Mouse (Mus musculus) embryonic stem cell, embryonic (primary cell): ENCODE results near the gene Shld2.

Experiments used
- CTCF ChIA-PET, 4 experiments: fragments of 300-600 bp in 2 of 4; fragments of 350-600 bp in 2 of 4; sonication (Branson Sonifier 250); formaldehyde crosslinking; loops; one replicate each; lab custom pipeline; 2022; ENCODE audit warnings: inconsistent platforms in 2 of 4; lab: Charles Lee
- POLR2A ChIA-PET, 4 experiments: fragments of 300-600 bp in 2 of 4; fragments of 350-600 bp in 2 of 4; sonication (Branson Sonifier 250); formaldehyde crosslinking; loops; one replicate each; lab custom pipeline; 2022; ENCODE audit warnings: antibody characterized with exemption in 4 of 4, inconsistent platforms in 1 of 4; lab: Charles Lee

Gene Shld2

DNA sequence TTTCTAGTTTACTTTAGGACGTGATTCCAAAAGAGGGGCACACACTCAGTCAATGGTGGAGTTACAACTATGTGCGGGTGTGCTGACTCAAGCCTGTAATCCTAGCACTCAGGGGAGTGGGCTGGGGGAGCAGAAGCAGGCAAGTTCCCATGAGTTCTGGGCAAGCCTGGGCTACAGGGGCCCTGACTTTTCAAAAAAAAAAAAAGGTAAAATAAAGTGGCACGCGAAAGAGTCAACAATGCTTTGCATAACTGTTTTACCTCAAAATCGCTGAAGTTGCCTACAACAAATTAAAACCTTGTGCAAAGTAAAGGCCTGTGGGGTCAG is 423 bp downstream of the Shld2 start:
- ChIA-PET POLR2A (interaction anchor here in 2 of 4 experiments (1.0 to 1.8 kb wide), 6 partner anchors 10 to 53 kb away, joined by 3 to 9 read pairs (median 4); no protein-coding TSS in a partner anchor), CTCF (no interaction called here)

- ChIA-PET POLR2A (interaction anchor here in 2 of 4 experiments (0.6 to 1.8 kb wide), 10 partner anchors 9 to 63 kb away, joined by 3 to 9 read pairs (median 4); no protein-coding TSS in a partner anchor), CTCF (no interaction called here)
These were observed 1.0 kb downstream of the Shld2 start for GRCm38 (mm10) chr14:34309266-34309665.

DNA sequence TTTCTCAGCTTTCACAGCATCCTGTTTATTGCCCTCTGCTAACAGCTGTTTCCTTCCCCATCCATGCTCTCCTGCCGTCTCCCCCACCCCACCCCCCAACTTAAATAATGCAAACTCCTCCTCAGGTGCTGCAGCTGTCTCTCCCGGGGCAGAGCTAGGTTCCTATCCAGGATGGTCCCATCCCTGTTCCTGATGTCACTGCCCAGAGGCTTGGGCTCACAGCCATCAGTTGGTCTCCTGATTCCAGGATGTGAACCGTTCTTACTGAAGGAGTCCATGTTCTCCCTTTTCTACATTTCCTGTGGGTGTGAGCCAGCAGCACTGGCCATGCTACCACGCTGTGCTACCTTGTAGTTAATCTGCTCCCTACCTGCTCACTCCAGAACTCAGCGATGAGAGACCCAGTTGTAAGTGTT is 7.0 kb downstream of the Shld2 start:
- CTCF ChIA-PET = interaction anchor here in 2 of 4 experiments (0.6 to 0.8 kb wide), 3 partner anchors 10 to 466 kb away, joined by 3 to 4 read pairs (median 3); no protein-coding TSS in a partner anchor
- POLR2A ChIA-PET = interaction anchor here in 3 of 4 experiments (1.1 to 1.4 kb wide), 6 partner anchors 9 to 59 kb away, joined by 3 to 9 read pairs (median 4); no protein-coding TSS in a partner anchor

- CTCF ChIA-PET = interaction anchor here in 1 of 4 experiments (0.8 kb wide), 1 partner anchor 9 kb away, joined by 3 read pairs; no protein-coding TSS in a partner anchor
- POLR2A ChIA-PET = interaction anchor here in 3 of 4 experiments (1.1 to 1.3 kb wide), 5 partner anchors 9 to 60 kb away, joined by 3 to 9 read pairs (median 3); no protein-coding TSS in a partner anchor
These were observed 7.5 kb downstream of the Shld2 start for GRCm38 (mm10) chr14:34302681-34303242.

GRCm38 (mm10) chr14:34298871-34299700 is 11.2 kb downstream of the Shld2 start:
- ChIA-PET CTCF (no interaction called here), POLR2A (interaction anchor here in 3 of 4 experiments (0.6 to 1.9 kb wide), 9 partner anchors 10 to 320 kb away, joined by 3 to 9 read pairs (median 4); no protein-coding TSS in a partner anchor)

GRCm38 (mm10) chr14:34297634-34298033 is 12.7 kb downstream of the Shld2 start:
- ChIA-PET CTCF (interaction anchor here in 2 of 4 experiments (0.6 kb wide), 2 partner anchors 79 to 160 kb away, joined by 4 to 12 read pairs; no protein-coding TSS in a partner anchor), POLR2A (interaction anchor here (0.5 to 2.6 kb wide), 35 partner anchors 9 to 476 kb away, joined by 3 to 10 read pairs (median 4); partner anchors contain the start of genes Glud1 (in 1 of the 4) and Shld2 (in 1 of the 4))

DNA sequence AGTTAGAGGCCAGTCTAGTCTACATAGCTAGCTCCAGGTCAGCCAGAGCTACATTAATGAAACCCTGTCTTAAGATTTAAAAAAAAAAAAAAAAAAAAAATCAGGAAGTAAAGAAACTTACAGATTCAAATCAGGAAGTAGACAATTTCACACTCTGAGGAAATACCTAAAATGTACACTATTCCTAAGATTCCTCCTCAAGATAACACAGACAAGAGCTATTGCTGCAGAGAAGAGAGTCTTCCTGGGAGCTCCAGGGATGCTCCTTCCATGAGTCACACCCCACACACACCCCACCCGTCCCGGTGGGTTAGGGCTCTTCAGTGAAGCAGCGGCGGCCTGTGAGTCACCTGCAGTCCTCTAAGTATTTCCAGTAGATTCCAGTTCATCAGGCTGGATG is 13.3 kb downstream of the Shld2 start:
- ChIA-PET CTCF (interaction anchor here in 3 of 4 experiments (0.6 to 0.8 kb wide), 5 partner anchors 62 to 160 kb away, joined by 3 to 12 read pairs (median 4); partner anchors contain the start of gene Mmrn2 (in 1 of the 3)), POLR2A (interaction anchor here (0.5 to 2.6 kb wide), 39 partner anchors 10 to 477 kb away, joined by 3 to 10 read pairs (median 4); partner anchors contain the start of genes Glud1 (in 1 of the 4) and Shld2 (in 1 of the 4))

DNA sequence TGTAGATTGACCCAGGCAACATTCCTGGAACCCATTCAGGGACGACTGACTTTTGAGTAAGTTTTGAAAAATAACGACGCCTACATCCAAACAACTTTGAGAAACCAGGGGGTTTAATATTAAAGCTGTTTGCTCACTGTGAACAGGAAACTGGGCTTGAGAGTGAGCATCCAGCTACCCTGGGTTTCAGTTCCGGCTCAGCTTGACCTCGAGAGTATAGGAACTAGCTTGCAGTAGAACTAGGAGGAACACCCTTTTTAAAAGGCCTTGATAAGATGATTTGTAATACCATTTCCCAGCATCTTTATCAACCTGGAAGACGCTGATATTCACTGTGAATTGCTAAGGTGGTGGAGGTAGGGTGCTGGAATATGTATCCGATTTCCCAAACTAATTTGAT is 13.9 kb downstream of the Shld2 start:
- POLR2A ChIA-PET = interaction anchor here in 3 of 4 experiments (0.6 to 2.6 kb wide), 17 partner anchors 9 to 102 kb away, joined by 3 to 10 read pairs (median 4); partner anchors contain the start of genes Glud1 (in 1 of the 3) and Shld2 (in 1 of the 3)

DNA sequence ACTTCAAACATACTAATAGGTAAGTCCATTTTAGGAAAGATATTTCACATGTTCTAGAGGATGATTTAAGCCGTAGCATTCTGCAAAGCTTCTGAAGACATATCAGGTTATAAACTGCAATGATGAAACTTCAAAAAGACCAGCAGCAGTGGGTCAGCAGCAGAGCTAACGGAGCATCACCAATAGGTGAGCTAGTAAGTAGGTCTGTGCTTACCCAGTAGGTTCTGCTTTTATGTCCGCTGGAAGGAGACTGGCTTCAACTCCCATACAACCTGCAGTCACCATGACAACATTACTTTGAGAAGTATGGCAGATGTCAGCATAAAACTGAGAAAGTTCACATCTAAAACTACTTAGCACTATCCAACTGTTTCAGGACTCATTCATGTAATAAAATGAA is 16.7 kb downstream of the Shld2 start:
- ChIA-PET POLR2A (interaction anchor here in 1 of 4 experiments (1.0 to 2.5 kb wide), 3 partner anchors 10 to 66 kb away, joined by 3 to 9 read pairs (median 4); no protein-coding TSS in a partner anchor), CTCF (interaction anchor here in 1 of 4 experiments (0.5 kb wide), 1 partner anchor 10 kb away, joined by 3 read pairs; no protein-coding TSS in a partner anchor)

More for the DNA sequence above, 13.9 kb downstream of the Shld2 start:
- CTCF ChIA-PET = interaction anchor here in 2 of 4 experiments (0.6 to 0.8 kb wide), 2 partner anchors 62 to 79 kb away, joined by 4 to 7 read pairs; partner anchors contain the start of gene Mmrn2 (in 1 of the 2)

- ChIA-PET POLR2A (no interaction called here), CTCF (no interaction called here)
These were observed 20.1 kb downstream of the Shld2 start for GRCm38 (mm10) chr14:34290229-34290628.

GRCm38 (mm10) chr14:34289259-34290015 is 20.9 kb downstream of the Shld2 start:
- POLR2A ChIA-PET = interaction anchor here in 1 of 4 experiments (0.7 kb wide), 1 partner anchor 705 kb away, joined by 5 read pairs; no protein-coding TSS in a partner anchor
- CTCF ChIA-PET = no interaction called here

DNA sequence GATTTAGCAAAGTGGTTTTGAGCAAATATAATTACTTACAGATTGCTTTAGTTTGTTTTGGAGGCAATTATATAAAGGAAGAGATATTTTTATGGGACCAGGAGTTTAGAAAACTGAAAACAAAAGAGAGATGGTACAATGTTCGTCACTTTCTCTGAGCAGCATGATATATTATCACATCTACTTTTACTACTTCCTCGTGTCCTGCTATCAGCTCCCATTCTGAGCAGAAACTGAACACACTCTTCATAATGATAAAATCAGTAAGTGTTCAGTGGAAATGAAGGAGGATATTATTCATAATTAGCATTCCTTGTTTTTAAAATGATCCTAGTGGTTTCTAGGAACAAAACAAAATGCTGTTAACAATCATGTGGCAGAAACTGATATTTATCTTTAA is 21.9 kb downstream of the Shld2 start:
- CTCF ChIA-PET = no interaction called here
- POLR2A ChIA-PET = interaction anchor here in 1 of 4 experiments (0.9 kb wide), 1 partner anchor 75 kb away, joined by 3 read pairs; no protein-coding TSS in a partner anchor

DNA sequence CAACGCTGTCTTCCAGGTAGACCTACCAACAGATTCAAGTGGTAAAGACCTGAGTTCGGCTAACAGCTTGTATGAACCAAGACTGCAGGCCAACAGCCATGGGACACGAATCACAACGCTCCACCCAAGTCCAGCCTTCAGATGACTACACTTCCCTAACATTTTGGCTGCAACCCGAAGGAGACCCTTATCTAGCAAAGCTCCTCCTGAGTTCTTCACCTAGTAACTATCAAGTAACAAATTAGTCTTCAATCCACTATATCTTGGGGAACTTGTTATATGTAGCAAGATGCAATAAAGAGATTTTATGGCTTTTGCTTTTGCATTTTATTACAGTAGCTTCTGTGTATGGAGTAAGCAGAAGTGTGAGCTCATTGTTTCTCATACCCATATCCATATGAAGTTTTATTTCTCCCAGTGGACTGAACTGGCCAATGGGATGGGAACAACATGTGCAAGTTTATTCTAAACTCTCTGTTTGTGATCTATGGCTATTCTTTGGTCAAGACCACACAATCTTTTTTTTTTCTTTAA is 28.5 kb downstream of the Shld2 start:
- ChIA-PET POLR2A (interaction anchor here in 3 of 4 experiments (0.8 to 1.5 kb wide), 6 partner anchors 9 to 29 kb away, joined by 3 to 4 read pairs (median 4); no protein-coding TSS in a partner anchor), CTCF (interaction anchor here in 2 of 4 experiments (1.1 to 1.4 kb wide), 2 partner anchors 14 to 91 kb away, joined by 3 to 6 read pairs; no protein-coding TSS in a partner anchor)

DNA sequence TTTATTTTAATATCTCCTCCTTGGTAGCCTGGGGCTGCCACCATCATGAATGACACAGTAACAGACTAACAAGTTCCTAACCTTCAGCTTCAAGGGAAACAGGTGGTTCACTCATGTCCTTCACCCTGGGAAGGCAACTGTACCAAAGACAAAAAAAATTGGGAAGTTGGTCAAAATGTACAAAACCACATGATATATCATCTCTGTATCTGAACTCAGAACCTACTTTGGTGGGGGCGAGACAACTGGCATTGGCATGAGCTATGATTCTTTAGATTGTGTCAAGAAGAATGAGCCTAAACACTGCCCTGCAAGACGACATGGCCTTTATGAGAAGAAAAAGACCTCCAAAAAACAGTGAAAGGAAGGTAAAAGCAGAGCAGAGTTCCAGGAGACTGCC is 29.5 kb downstream of the Shld2 start:
- ChIA-PET CTCF (interaction anchor here in 1 of 4 experiments (1.4 kb wide), 1 partner anchor 13 kb away, joined by 6 read pairs; no protein-coding TSS in a partner anchor), POLR2A (interaction anchor here in 3 of 4 experiments (1.0 to 1.4 kb wide), 7 partner anchors 8 to 35 kb away, joined by 3 to 4 read pairs (median 3); no protein-coding TSS in a partner anchor)

- CTCF ChIA-PET = interaction anchor here in 1 of 4 experiments (0.6 kb wide), 1 partner anchor 25 kb away, joined by 3 read pairs; no protein-coding TSS in a partner anchor
- POLR2A ChIA-PET = interaction anchor here in 1 of 4 experiments (0.6 to 1.2 kb wide), 2 partner anchors 34 to 405 kb away, joined by 3 to 4 read pairs; no protein-coding TSS in a partner anchor
These were observed 30.6 kb downstream of the Shld2 start for GRCm38 (mm10) chr14:34279726-34280125.

DNA sequence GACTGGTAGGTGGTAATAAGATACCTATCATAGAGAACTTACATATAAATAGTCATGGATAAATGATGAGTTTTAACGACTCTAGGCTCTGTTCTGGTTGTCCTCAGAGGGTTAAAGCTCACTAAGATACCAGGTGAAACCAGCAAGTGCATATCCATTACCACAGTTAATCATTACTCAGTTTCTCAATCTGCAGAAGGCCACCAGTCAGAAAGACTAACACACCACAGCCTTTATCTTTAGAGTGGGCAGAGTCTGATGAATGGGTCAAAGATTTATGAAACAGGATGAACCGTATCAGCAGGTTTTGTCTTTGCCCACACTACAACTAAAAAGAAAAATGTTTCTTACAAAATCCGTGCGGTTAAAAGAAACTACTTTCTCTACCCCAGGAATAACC is 35.1 kb downstream of the Shld2 start:
- CTCF ChIA-PET = no interaction called here

GRCm38 (mm10) chr14:34274141-34274540 is 36.2 kb downstream of the Shld2 start:
- POLR2A ChIA-PET = no interaction called here

More for the DNA sequence above, 35.1 kb downstream of the Shld2 start:
- POLR2A ChIA-PET = interaction anchor here in 1 of 4 experiments (0.6 kb wide), 1 partner anchor 15 kb away, joined by 5 read pairs; no protein-coding TSS in a partner anchor

More at GRCm38 (mm10) chr14:34274141-34274540, 36.2 kb downstream of the Shld2 start:
- CTCF ChIA-PET = no interaction called here
